Mouse (Mus musculus) bone marrow macrophage, adult 2 months (primary cell): ENCODE data around the gene Catsperz. TPM values are rescaled to one million over a fixed set of nuclear protein-coding genes. Genes with fewer than 3 reads are reported as not detected.

Source experiments
- H3K27ac ChIP-seq: 2 replicates; pipeline ENCODE4 v1.5.1; 2012; ENCODE audit warnings: low read depth, low read length; ENCODE audit not compliant: insufficient read depth
- H3K4me1 ChIP-seq: 2 replicates; pipeline ENCODE4 v1.6.1; 2012; ENCODE audit warnings: low read length; ENCODE audit not compliant: control insufficient read depth, insufficient read depth
- H3K4me3 ChIP-seq: 2 replicates; pipeline ENCODE4 v1.5.1; 2012; ENCODE audit warnings: mild to moderate bottlenecking, low read length, moderate library complexity; ENCODE audit not compliant: insufficient read depth
- CTCF ChIP-seq: IDR thresholded peaks from 2 replicates; pipeline ENCODE4 v1.5.1; 2012; ENCODE audit warnings: low read depth, mild to moderate bottlenecking, low read length, moderate library complexity
- POLR2A ChIP-seq: IDR thresholded peaks from 2 replicates; pipeline ENCODE4 v1.6.1; 2012; ENCODE audit warnings: mild to moderate bottlenecking, low read depth, low read length, borderline replicate concordance
- polyA plus RNA-seq: library from polyadenylated mRNA; stranded (reverse); fragments of >200 nt; gene quantifications from 2 replicates; pipeline ENCODE4 v1.2.4, GENCODE M21; 2012; ENCODE audit not compliant: missing spikeins, insufficient read depth, insufficient read length

Catsperz gene
- polyA plus RNA-seq, 1 experiment = not detected

GRCm38 (mm10) chr19:6968491-6969271 lies 43.5 kb upstream of the Catsperz start:
- TF ChIP-seq POLR2A (no peak), CTCF (no peak)
- Histone ChIP-seq H3K4me3 (peak overlapping the region; percentile 76), H3K4me1 (peaks cover 18% of the 10 kb centered on the region), H3K27ac (peak overlapping the region; percentile 22; the same call in 1 of the 2 replicates)

DNA sequence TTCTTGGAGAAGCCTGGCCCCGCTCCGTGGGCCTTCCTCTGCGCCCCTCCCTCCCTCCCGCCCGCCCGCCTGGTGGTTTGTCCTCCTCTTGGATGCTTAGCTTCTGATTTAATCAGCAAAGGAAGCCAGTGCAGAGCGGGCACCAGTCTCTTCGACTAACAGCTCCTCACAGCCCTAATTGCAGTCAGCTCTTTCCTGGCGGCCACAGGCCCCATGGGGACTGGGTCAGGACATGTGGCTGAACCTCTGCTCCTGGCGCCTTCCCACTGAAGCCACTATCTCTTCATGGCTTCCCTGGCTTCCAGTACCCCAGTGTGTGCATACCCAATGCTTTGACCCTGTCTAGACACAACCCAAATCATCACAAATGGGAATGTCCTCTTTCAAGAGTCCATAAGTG lies 31.3 kb upstream of the Catsperz start:
- Histone ChIP-seq H3K27ac (no peak overlapping the region), H3K4me1 (peaks cover 7% of the 10 kb centered on the region), H3K4me3 (no peak overlapping the region)
- no peak for TF ChIP-seq POLR2A
- TF ChIP-seq CTCF = no peak

DNA sequence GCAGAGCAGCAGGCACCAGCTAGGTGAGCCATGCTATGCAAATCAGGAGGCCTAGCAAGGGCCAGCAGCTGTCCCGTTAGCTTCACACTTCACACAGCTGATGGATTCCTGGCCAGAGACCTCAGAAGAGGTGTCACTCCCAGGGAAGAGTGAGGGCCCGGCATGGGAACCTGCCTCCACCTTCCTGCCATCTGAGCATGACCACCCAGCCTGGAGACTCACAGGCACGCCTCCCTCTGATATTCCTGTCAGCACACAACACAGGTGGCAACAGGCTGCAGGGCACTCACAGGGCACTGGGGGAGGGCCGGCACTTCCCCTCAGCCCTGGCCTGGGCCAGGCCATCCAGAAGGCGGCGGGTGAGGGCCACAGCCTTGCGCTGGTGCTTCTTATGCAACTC lies 30.2 kb upstream of the Catsperz start:
- TF ChIP-seq CTCF = no peak
- no peak for TF ChIP-seq POLR2A
- Histone ChIP-seq H3K27ac (no peak overlapping the region), H3K4me3 (no peak overlapping the region), H3K4me1 (peaks cover 7% of the 10 kb centered on the region)

GRCm38 (mm10) chr19:6954046-6954445 lies 28.9 kb upstream of the Catsperz start:
- Histone ChIP-seq H3K27ac (no peak overlapping the region), H3K4me3 (no peak overlapping the region), H3K4me1 (peaks cover 14% of the 10 kb centered on the region)
- no peak for TF ChIP-seq CTCF
- no peak for TF ChIP-seq POLR2A

- TF ChIP-seq CTCF (no peak), POLR2A (no peak)
- H3K4me3 ChIP-seq = peak overlapping the region; percentile 76
- peak overlapping the region; percentile 91 for H3K27ac ChIP-seq
- H3K4me1 ChIP-seq = peaks cover 18% of the 10 kb centered on the region
Observed at GRCm38 (mm10) chr19:6952712-6953037, 27.5 kb upstream of the Catsperz start.

GRCm38 (mm10) chr19:6951994-6952711 lies 27.0 kb upstream of the Catsperz start:
- peaks cover 18% of the 10 kb centered on the region for H3K4me1 ChIP-seq
- H3K4me3 ChIP-seq = peak overlapping the region; percentile 76
- TF ChIP-seq CTCF = no peak
- no peak for TF ChIP-seq POLR2A
- H3K27ac ChIP-seq = peak overlapping the region; percentile 91

DNA sequence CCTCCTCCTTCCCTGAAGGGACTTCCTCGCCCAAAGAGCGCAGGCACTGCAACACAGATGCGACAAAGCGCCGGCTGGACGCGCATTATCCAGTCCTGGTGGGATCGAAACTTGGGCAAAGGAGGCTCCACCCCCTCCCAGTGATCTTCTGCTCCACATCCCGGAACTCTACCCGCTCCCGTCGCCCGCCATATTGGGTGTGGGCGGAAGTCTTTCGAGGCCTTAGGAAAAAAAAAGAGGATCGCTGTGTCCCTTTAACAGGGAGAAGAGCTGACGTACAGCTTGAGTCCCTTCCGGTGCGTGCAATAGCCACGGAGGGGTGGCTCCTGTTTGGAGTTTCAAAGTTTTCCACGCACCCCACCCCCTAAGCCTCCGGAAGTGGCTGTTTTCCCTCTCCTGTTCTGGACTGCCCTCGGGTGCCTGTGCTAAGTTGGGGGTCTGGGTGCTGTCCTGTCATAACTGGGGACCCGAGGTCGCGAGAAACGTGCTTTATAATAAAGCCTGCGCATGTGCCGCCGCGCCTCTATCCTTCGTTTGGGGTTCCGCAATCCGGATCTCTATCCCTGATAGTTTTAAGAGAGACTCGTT lies 26.3 kb upstream of the Catsperz start:
- Histone ChIP-seq H3K4me1 (peaks cover 25% of the 10 kb centered on the region), H3K4me3 (peak overlapping the region; percentile 86), H3K27ac (peak overlapping the region; percentile 91)
- TF ChIP-seq CTCF (no peak), POLR2A (no peak)

- Histone ChIP-seq H3K4me3 (peak overlapping the region; percentile 86), H3K4me1 (peaks cover 31% of the 10 kb centered on the region), H3K27ac (peak overlapping the region; percentile 91)
- TF ChIP-seq POLR2A (no peak), CTCF (no peak)
Observed at GRCm38 (mm10) chr19:6950613-6951153, 25.5 kb upstream of the Catsperz start.

DNA sequence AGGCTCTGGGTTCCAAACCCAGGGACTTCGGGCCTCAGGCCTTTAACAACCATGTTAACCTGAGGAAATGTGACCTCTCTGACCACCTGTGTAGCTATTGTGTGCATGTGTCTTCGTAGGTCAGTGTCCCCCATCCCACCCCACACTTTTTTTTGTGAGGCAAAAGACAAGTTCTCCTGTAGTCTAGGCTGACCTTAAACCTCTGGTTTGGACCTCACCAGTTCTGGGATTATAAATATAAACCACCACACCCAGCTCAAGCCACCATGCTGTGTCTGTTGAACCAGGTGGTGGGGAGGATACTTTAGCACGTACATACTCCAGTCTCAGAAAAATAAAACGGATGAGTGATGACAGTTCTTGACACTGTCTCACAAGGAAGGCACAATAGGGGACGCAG lies 24.8 kb upstream of the Catsperz start:
- TF ChIP-seq POLR2A (no peak), CTCF (no peak)
- Histone ChIP-seq H3K4me1 (peaks cover 31% of the 10 kb centered on the region), H3K4me3 (peak overlapping the region; percentile 86), H3K27ac (no peak overlapping the region)
